In genomic region chr2:31258609-31259366, GRCm38 (mm10) we compare ENCODE assay signal across 8 mouse cellular contexts. TPM values are rescaled to one million over a fixed set of nuclear protein-coding genes. Genes with fewer than 3 reads are reported as not detected.
A peak's percentile ranks its signal among the peaks of the same experiment; 100 is the strongest.
DNase-seq lines count a peak whose midpoint lies in the region; ATAC-seq lines count a peak whose summit lies in the region.

No protein-coding gene starts in this region.

- H3K36me3 ChIP-seq in hindbrain, embryonic 14.5 days (replicated peaks; ENCODE audit: control insufficient read depth, insufficient read depth), result no peaks in the 10 kb centered on the region

- peaks cover 68% of the 10 kb centered on the region for H3K4me1 ChIP-seq in hindbrain, embryonic 14.5 days (replicated peaks; ENCODE audit: control insufficient read depth, insufficient read depth, low read length)

- no peaks in the 10 kb centered on the region for H3K9me3 ChIP-seq in hindbrain, embryonic 14.5 days (ENCODE audit: control insufficient read depth, low read length)

- H3K27me3 ChIP-seq in hindbrain, embryonic 14.5 days (ENCODE audit: control insufficient read depth, insufficient read depth, low read length), result no peaks in the 10 kb centered on the region

- peak; percentile 36 for ATAC-seq in hindbrain, embryonic 14.5 days (ENCODE audit: low FRiP score)

- peak overlapping the region; percentile 30 for H3K4me3 ChIP-seq in hindbrain, embryonic 14.5 days (replicated peaks; ENCODE audit: low read length)

- WGBS in hindbrain, embryonic 14.5 days, result 13% methylated on average over 22 of the region's 22 CpGs

- DNase-seq in R1 (ENCODE audit: low read depth, low spot score), result peak; percentile 76
- peak; percentile 93 for DNase-seq in cerebellum, adult 9-11 months
- peak; percentile 81 for DNase-seq in gastrocnemius, adult 18-20 months (ENCODE audit: low spot score)
- DNase-seq in hindbrain, embryonic 14.5 days (ENCODE audit: low spot score), result peak; percentile 28
- DNase-seq in left cerebral cortex, adult 11 months (ENCODE audit: low spot score), result peak; percentile 78
- peak; percentile 56 for DNase-seq in lung, postnatal 25 days (ENCODE audit: low spot score)
- peak; percentile 68 for DNase-seq in retina, embryonic 14.5 days (ENCODE audit: low spot score)
- DNase-seq in thymus, postnatal 4 days, result peak; percentile 77

- peak overlapping the region; percentile 60 for H3K4me2 ChIP-seq in hindbrain, embryonic 14.5 days (replicated peaks)

- H3K27ac ChIP-seq in hindbrain, embryonic 14.5 days, result no peak overlapping the region

- peak overlapping the region; percentile 41 for H3K9ac ChIP-seq in hindbrain, embryonic 14.5 days

RNA-seq across cellular contexts. Expression of gene Ncs1, which starts 13.2 kb away (rescaled TPM):
- 1 to 10 TPM; 4.5 to 5.5 TPM for total RNA-seq in gastrocnemius, adult 18-20 months (2021)
- polyA plus RNA-seq in hindbrain, embryonic 14.5 days (2014; fragmentation: Nextera tagmentation; extraction: Ambion mirVana), result 213 TPM in 2 replicates

RNA-seq across cellular contexts. Expression of gene Hmcn2, which starts 55.4 kb away (rescaled TPM):
- total RNA-seq in gastrocnemius, adult 18-20 months (2021), result 10 to 100 TPM; 25.9 to 30.7 TPM
- polyA plus RNA-seq in hindbrain, embryonic 14.5 days (2014; fragmentation: Nextera tagmentation; extraction: Ambion mirVana), result 0.14 and 0.37 TPM in 2 replicates

Comparison
In these comparisons a context has a peak if more than half of its experiments do, and no peak if none do; other contexts are left out.
1. DNase-seq: peak in every context shown above with its lines; median percentile 93 in cerebellum, adult 9-11 months; 81 in gastrocnemius, adult 18-20 months; 78 in left cerebral cortex, adult 11 months; 77 in thymus, postnatal 4 days; 76 in R1; 68 in retina, embryonic 14.5 days; 56 in lung, postnatal 25 days; 28 in hindbrain, embryonic 14.5 days.